Mouse (Mus musculus) limb, embryonic 12.5 days (tissue): ENCODE measurements around the gene Pfkl. TPM values are rescaled to one million over a fixed set of nuclear protein-coding genes. Genes with fewer than 3 reads are reported as not detected.
"Not testable (repeated sequence)": the region's sequence is repeated elsewhere in the genome, so short reads cannot be mapped to it uniquely, and the experiment has no call there.

Experiments used
- ATAC-seq: fragments of 200-750 bp; cut with Nextera tagmentation; 2 replicates; pipeline ENCODE4 v1.8.0; 2017; ENCODE audit warnings: low read depth, moderate TSS enrichment; ENCODE audit not compliant: insufficient number of reproducible peaks, insufficient read depth, low FRiP score, low TSS enrichment
- H3K27ac ChIP-seq: fragments of 300-500 bp; sonication (generic); 2 replicates; pipeline ENCODE4 v1.5.1; 2016; ENCODE audit warnings: mild to moderate bottlenecking, moderate library complexity
- H3K27me3 ChIP-seq: fragments of 300-500 bp; sonication (generic); 2 replicates; pipeline ENCODE4 v1.6.1; 2016; ENCODE audit warnings: mild to moderate bottlenecking, moderate library complexity
- H3K36me3 ChIP-seq: fragments of 300-500 bp; sonication (generic); 2 replicates; pipeline ENCODE4 v1.6.1; 2016; ENCODE audit warnings: mild to moderate bottlenecking, moderate library complexity
- H3K4me1 ChIP-seq: fragments of 300-500 bp; sonication (generic); replicated peaks from 2 replicates; pipeline ENCODE4 v1.6.1; 2016
- H3K4me2 ChIP-seq: fragments of 300-500 bp; sonication (generic); 2 replicates; pipeline ENCODE4 v1.6.1; 2016; ENCODE audit warnings: mild to moderate bottlenecking, moderate library complexity
- H3K4me3 ChIP-seq: fragments of 300-500 bp; sonication (generic); replicated peaks from 2 replicates; pipeline ENCODE4 v1.5.1; 2016; ENCODE audit warnings: mild to moderate bottlenecking
- H3K9ac ChIP-seq: fragments of 300-500 bp; sonication (generic); replicated peaks from 2 replicates; pipeline ENCODE4 v1.6.1; 2016; ENCODE audit warnings: mild to moderate bottlenecking, moderate library complexity
- H3K9me3 ChIP-seq: fragments of 300-500 bp; sonication (generic); 2 replicates; pipeline ENCODE4 v1.6.1; 2016; ENCODE audit warnings: mild to moderate bottlenecking, moderate library complexity
- WGBS: fragments of 180-500 bp; shearing (Covaris S2); methylation state at CpG from one replicate; pipeline ENCODE4 v1.1.7; 2016; 5-methylcytosine and 5-hydroxymethylcytosine counted together
- polyA plus RNA-seq: library from polyadenylated mRNA; unstranded; fragments of >200 nt; fragmentation: Nextera tagmentation; extraction: Ambion mirVana; gene quantifications from 2 replicates; pipeline ENCODE4 v1.2.1, GENCODE M21; 2016

Gene Pfkl
- polyA plus RNA-seq, 1 experiment from 2014 or later = 174 TPM

DNA sequence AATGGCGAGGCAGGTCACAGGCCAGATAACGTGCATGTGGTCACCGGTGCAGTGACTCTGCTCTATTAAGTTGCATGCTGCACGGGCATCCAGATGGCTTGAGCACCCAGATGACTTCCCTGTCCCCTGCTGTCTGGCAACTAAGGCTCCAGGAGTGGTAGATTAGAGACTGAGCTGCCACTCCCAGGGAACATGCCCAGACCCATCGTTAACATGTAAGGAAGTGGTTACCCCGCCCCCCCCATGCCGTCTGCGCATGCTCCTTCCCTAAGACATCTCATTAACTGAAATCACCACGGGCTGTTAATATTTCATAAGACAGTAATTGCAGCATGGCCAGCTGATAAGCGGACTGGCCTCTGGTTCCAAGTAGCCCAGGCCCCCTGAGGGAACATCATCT lies 38.7 kb downstream of the Pfkl start:
- Histone ChIP-seq H3K36me3 (no peaks in the 10 kb centered on the region), H3K4me2 (no peak overlapping the region), H3K9ac (no peak overlapping the region), H3K27ac (no peak overlapping the region), H3K4me1 (peaks cover 9% of the 10 kb centered on the region; the same call in 1 of the 2 replicates), H3K27me3 (peaks cover 39% of the 10 kb centered on the region), H3K4me3 (no peak overlapping the region), H3K9me3 (no peaks in the 10 kb centered on the region)
- WGBS = 76% methylated on average over 10 of the region's 10 CpGs
- no peak for ATAC-seq

DNA sequence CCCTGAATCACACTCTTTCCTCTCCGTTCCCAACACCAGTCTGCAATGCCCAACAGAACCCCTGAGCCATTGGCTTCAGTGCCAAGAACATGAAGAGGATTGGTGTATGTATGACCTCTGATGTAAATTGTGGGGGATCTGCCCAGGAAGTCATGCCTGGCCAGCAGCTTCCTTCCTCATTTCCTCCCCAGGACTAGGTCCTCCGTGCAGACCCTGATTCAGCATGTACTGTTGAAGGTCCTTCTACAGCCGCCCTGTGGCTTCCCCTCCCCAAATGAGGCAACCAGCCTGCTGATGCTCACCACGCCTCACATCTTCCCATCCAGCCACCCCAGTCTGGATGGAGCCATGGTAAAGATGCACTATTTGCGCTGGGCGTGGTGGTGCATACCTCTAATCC lies 39.4 kb downstream of the Pfkl start, which contains the start of gene Trpm2:
TSS of gene Trpm2 (minus strand) at position 83 of the 400 bp plus-strand sequence.
- H3K4me1 ChIP-seq = peaks cover 9% of the 10 kb centered on the region; the same call in 1 of the 2 replicates
- H3K9me3 ChIP-seq = no peaks in the 10 kb centered on the region
- peaks cover 39% of the 10 kb centered on the region for H3K27me3 ChIP-seq
- H3K27ac ChIP-seq = no peak within 1 kb of the TSS
- peak within 1 kb of the TSS; percentile 36 for H3K4me3 ChIP-seq
- H3K36me3 ChIP-seq = no peaks in the 10 kb centered on the region
- WGBS = 81% methylated on average over 6 of the region's 6 CpGs
- peak within 1 kb of the TSS; percentile 32 for H3K9ac ChIP-seq
- ATAC-seq = no peak
- H3K4me2 ChIP-seq = peak within 1 kb of the TSS; percentile 63

DNA sequence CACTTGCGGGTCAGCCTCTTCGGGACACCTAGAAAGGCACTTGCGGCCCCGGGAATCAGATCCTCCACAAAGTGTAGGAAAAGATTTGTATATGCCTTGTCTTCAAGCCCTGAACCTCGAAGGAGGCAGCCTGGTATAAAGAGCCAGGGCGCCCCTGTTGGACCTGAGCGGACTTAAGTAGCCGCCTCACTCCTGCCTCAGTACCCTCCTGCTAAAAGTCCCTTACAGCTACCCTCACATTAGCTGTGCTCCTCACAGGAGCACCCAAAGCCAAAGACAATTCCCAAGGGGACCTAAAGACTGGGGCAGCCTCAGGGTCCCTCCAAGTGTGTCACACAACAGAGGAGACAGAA lies 39.9 kb downstream of the Pfkl start:
- H3K4me3 ChIP-seq = peak overlapping the region; percentile 36
- peaks cover 9% of the 10 kb centered on the region; the same call in 1 of the 2 replicates for H3K4me1 ChIP-seq
- no peaks in the 10 kb centered on the region for H3K36me3 ChIP-seq
- H3K27me3 ChIP-seq = peaks cover 39% of the 10 kb centered on the region
- peak overlapping the region; percentile 32; the same call in 1 of the 2 replicates for H3K9ac ChIP-seq
- no peaks in the 10 kb centered on the region for H3K9me3 ChIP-seq
- no peak for ATAC-seq
- peak overlapping the region; percentile 63 for H3K4me2 ChIP-seq
- WGBS = 18% methylated on average over 8 of the region's 8 CpGs
- no peak overlapping the region for H3K27ac ChIP-seq

DNA sequence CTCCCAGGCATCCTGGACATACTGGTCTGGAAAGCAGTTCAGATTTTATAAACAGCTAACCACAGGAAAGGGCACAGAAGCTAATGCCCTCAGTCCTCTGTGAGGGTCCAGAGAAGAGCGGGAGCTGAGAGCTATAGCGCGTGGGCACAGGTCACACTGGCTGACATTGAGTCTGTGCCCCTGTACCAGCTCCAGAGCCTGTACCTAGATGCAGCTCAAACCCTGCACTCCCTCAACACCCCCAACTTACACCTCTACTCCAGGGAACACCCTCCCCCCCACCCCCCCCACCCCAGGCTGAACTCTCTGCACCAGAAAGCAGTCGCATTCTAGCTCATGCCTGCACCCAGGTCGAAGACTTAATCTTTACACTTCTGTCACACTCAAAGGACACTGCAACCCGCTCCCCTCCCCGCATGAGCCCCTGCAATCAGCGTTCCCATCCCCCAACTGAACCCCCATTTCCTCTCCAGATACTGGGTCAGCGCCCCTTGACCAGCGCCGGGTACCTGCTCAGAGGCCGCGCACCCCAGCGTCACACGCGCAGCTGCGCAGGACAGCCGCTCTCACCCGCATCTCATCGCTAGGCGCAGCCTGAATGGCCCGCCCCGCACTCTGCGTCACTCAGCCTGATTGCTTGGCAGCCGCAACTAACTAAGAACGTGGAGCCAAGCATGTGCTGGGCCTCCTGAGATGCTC lies 40.5 kb downstream of the Pfkl start:
- WGBS = 6% methylated on average over 26 of the region's 26 CpGs
- H3K4me3 ChIP-seq = peak overlapping the region; percentile 36

DNA sequence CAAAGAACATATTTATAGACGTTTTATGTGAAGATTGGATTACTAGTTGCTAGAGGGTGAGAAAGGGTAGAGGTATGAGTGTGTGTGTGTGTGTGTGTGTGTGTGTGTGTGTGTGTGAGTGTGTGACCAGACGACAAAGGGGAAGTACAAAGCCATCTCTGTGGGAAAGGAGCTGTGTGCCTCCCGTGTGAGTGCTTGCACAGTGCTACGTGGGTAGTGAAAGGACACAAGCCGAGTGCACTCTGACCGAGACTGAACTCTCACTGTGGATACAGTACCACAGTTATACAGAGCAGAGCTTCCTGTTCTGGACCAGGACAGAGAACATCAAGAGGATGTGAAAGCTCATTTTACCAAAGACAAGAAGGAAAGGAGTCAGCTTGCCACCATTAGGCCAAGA lies 45.9 kb downstream of the Pfkl start:
- Histone ChIP-seq H3K4me3 (no peak overlapping the region), H3K9ac (no peak overlapping the region), H3K27me3 (peaks cover 22% of the 10 kb centered on the region), H3K4me1 (peaks cover under 1% of the 10 kb centered on the region; the same call in 1 of the 2 replicates), H3K36me3 (no peaks in the 10 kb centered on the region), H3K4me2 (no peak overlapping the region), H3K27ac (no peak overlapping the region), H3K9me3 (no peaks in the 10 kb centered on the region)
- 83% methylated on average over 6 of the region's 6 CpGs for WGBS
- no peak for ATAC-seq

More for the DNA sequence above, 40.5 kb downstream of the Pfkl start:
- ATAC-seq = no peak
- Histone ChIP-seq H3K4me1 (peaks cover 9% of the 10 kb centered on the region; the same call in 1 of the 2 replicates), H3K4me2 (peak overlapping the region; percentile 63), H3K9me3 (no peaks in the 10 kb centered on the region), H3K9ac (peak overlapping the region; percentile 32), H3K27me3 (peaks cover 39% of the 10 kb centered on the region), H3K27ac (no peak overlapping the region), H3K36me3 (no peaks in the 10 kb centered on the region)

DNA sequence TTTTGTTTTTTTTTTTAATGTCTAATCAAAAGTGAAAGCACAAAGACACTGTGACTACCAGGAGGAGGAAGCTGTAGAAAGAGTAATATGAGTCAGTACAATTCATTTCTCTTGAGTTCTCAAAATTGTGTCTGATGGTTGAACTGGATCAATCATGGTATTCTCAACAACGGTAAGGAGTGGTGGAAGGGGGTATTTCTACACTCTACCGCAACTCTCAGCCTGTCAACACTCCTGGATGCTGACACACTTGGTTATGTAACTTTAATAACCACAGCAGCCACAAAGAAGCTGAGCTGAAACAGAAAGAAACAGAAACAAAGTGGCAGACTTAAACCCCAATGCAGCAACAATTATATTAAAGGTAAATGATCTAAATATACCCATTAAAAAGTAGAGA lies 47.2 kb downstream of the Pfkl start:
- Histone ChIP-seq H3K9ac (no peak overlapping the region), H3K4me3 (no peak overlapping the region), H3K36me3 (no peaks in the 10 kb centered on the region), H3K27ac (no peak overlapping the region), H3K4me1 (no peaks in the 10 kb centered on the region), H3K4me2 (no peak overlapping the region), H3K9me3 (0 out of 2 replicates have a peak, but pooled peaks cover 3% of the 10 kb centered on the region), H3K27me3 (peaks cover 9% of the 10 kb centered on the region)
- WGBS = 84% methylated on average over 2 of the region's 2 CpGs
- no peak for ATAC-seq

DNA sequence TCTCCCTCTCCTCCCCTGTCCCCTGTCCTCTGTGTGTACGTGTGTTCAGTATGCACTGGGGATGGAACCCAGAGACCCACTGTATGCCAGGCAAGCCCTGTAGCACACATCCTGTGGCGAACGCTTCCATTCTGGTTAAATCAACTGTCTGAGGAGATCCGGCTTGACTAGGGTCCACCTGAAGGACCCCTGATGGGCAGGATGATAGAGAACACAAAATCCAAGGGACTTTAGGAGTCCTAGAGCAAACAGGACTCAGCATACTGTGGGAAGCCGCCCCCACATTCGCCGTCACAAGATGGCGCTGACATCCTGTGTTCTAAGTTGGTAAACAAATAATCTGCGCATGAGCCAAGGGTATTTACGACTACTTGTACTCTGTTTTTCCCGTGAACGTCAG lies 59.4 kb downstream of the Pfkl start:
- not testable (repeated sequence) for H3K9me3 ChIP-seq, H3K36me3 ChIP-seq, H3K27me3 ChIP-seq, H3K9ac ChIP-seq, H3K4me2 ChIP-seq, H3K27ac ChIP-seq, ATAC-seq, H3K4me3 ChIP-seq, H3K4me1 ChIP-seq
- 90% methylated on average over 9 of the region's 12 CpGs for WGBS

DNA sequence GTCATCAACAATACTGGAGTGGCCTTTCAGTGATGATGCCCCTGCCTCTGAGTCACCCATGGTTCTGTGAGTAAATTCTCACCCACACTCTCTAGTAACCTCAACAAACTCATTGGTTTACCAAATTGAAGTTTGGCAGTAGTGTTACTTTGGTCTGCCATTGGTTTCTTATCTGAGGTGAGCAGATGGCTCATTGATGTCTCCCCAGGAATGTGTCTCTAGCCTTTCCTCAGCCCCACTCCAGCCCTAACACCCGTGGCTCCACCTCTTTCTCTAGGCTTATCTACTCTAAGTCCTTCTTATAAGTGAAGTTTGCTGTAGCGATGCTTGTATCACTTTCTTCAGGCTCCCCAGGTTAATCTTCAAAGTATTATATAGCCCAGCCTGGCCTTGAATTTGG lies 70.2 kb downstream of the Pfkl start:
- Histone ChIP-seq H3K27me3 (no peaks in the 10 kb centered on the region), H3K4me2 (no peak overlapping the region), H3K36me3 (no peaks in the 10 kb centered on the region), H3K4me1 (no peaks in the 10 kb centered on the region), H3K9ac (no peak overlapping the region), H3K27ac (no peak overlapping the region), H3K4me3 (no peak overlapping the region), H3K9me3 (0 out of 2 replicates have a peak, but pooled peaks cover under 1% of the 10 kb centered on the region)
- 74% methylated on average over 2 of the region's 2 CpGs for WGBS
- no peak for ATAC-seq

Other genes with a start within 250 kb of the Pfkl start
- not detected in 2 replicates for gene Gm3238, start 238.8 kb downstream of the Pfkl start, polyA plus RNA-seq
- gene Gm7138, start 233.1 kb downstream of the Pfkl start, polyA plus RNA-seq = not detected in 2 replicates
- gene Gm3250, start 227.5 kb downstream of the Pfkl start, polyA plus RNA-seq = not detected in 2 replicates
- gene Gm7137, start 221.9 kb downstream of the Pfkl start, polyA plus RNA-seq = not detected in 2 replicates
- gene Gm9639, start 215.0 kb downstream of the Pfkl start, polyA plus RNA-seq = not detected in 2 replicates
- gene Gm19668, start 210.9 kb downstream of the Pfkl start, polyA plus RNA-seq = not detected in 2 replicates
- gene Gm9507, start 198.2 kb downstream of the Pfkl start, polyA plus RNA-seq = not detected in 2 replicates
- not detected in 2 replicates for gene Gm2696, start 195.4 kb downstream of the Pfkl start, polyA plus RNA-seq
- gene Krtap10-4, start 183.0 kb downstream of the Pfkl start, polyA plus RNA-seq = not detected in 2 replicates
- gene Krtap10-10, start 174.1 kb downstream of the Pfkl start, polyA plus RNA-seq = not detected in 2 replicates
- not detected in 2 replicates for gene Gm36176, start 163.3 kb downstream of the Pfkl start, polyA plus RNA-seq
- not detected in 2 replicates for gene Gm10318, start 157.2 kb downstream of the Pfkl start, polyA plus RNA-seq
- not detected in 2 replicates for gene Gm3285, start 148.1 kb downstream of the Pfkl start, polyA plus RNA-seq
- 3.1 and 3.4 TPM in 2 replicates for gene Lrrc3, start 107.5 kb downstream of the Pfkl start, polyA plus RNA-seq
- gene Trpm2, start 39.5 kb downstream of the Pfkl start, polyA plus RNA-seq = 0.29 and 0.53 TPM in 2 replicates
- 28.2 and 29.2 TPM in 2 replicates for gene 1810043G02Rik, start 31.6 kb downstream of the Pfkl start, polyA plus RNA-seq
- gene Dnmt3l, start 31.9 kb upstream of the Pfkl start, polyA plus RNA-seq = not detected in 2 replicates
- gene Aire, start 33.5 kb upstream of the Pfkl start, polyA plus RNA-seq = 0.53 and 0.90 TPM in 2 replicates
- 3.0 and 3.1 TPM in 2 replicates for gene Icosl, start 59.2 kb upstream of the Pfkl start, polyA plus RNA-seq
- gene D10Jhu81e, start 159.7 kb upstream of the Pfkl start, polyA plus RNA-seq = 30.9 and 34.0 TPM in 2 replicates
- gene Pwp2, start 175.1 kb upstream of the Pfkl start, polyA plus RNA-seq = 27.1 and 28.6 TPM in 2 replicates
- gene Trappc10, start 234.6 kb upstream of the Pfkl start, polyA plus RNA-seq = 17.0 and 18.8 TPM in 2 replicates